Mouse (Mus musculus): ENCODE measurements at regions not wholly inside any gene's neighbourhood (a gene's known extent, or its start where the extent isn't known, plus 50 kb on each side); places are given as distances from the start of the nearest gene placed in this dataset.

GRCm38 (mm10) chr11:114254344-114254743, 187.5 kb upstream of the Sdk2 start:
- no peak for DNase-seq

- no peak for DNase-seq
Observed at GRCm38 (mm10) chr11:114251614-114252013, 184.8 kb upstream of the Sdk2 start.

- DNase-seq, result no peak
Observed at GRCm38 (mm10) chr11:114249215-114249614, 182.4 kb upstream of the Sdk2 start.

GRCm38 (mm10) chr11:114248261-114248898, 181.5 kb upstream of the Sdk2 start:
- DNase-seq, result no peak

GRCm38 (mm10) chr11:114239311-114239803, 172.5 kb upstream of the Sdk2 start:
- DNase-seq, result no peak

GRCm38 (mm10) chr11:114238801-114239200, 172.0 kb upstream of the Sdk2 start:
- no peak for DNase-seq

- DNase-seq, result no peak
Observed at GRCm38 (mm10) chr11:114238316-114238715, 171.5 kb upstream of the Sdk2 start.

GRCm38 (mm10) chr11:114234542-114234910, 167.7 kb upstream of the Sdk2 start:
- DNase-seq, result no peak

GRCm38 (mm10) chr11:114233636-114234541, 167.0 kb upstream of the Sdk2 start:
- DNase-seq, result no peak

- peak; percentile 10 for DNase-seq
Observed at GRCm38 (mm10) chr11:114231841-114232240, 165.0 kb upstream of the Sdk2 start.

- DNase-seq, result peak; percentile 53
Observed at GRCm38 (mm10) chr11:114229763-114230162, 162.9 kb upstream of the Sdk2 start.

- no peak for DNase-seq
Observed at GRCm38 (mm10) chr11:114229196-114229595, 162.3 kb upstream of the Sdk2 start.

GRCm38 (mm10) chr11:114226553-114226952, 159.7 kb upstream of the Sdk2 start:
- DNase-seq, result no peak

- DNase-seq, result no peak
Observed at GRCm38 (mm10) chr11:114224706-114225105, 157.9 kb upstream of the Sdk2 start.

GRCm38 (mm10) chr11:114223061-114223460, 156.2 kb upstream of the Sdk2 start:
- DNase-seq, result no peak

- DNase-seq, result no peak
Observed at GRCm38 (mm10) chr11:114220466-114220865, 153.6 kb upstream of the Sdk2 start.

- no peak for DNase-seq
Observed at GRCm38 (mm10) chr11:114218732-114219506, 152.1 kb upstream of the Sdk2 start.

GRCm38 (mm10) chr11:114217245-114217757, 150.5 kb upstream of the Sdk2 start:
- DNase-seq, result no peak

- DNase-seq, result no peak
Observed at GRCm38 (mm10) chr11:114216493-114216892, 149.6 kb upstream of the Sdk2 start.

GRCm38 (mm10) chr11:114215256-114215655, 148.4 kb upstream of the Sdk2 start:
- DNase-seq, result no peak

- DNase-seq, result no peak
Observed at GRCm38 (mm10) chr11:114212136-114212535, 145.3 kb upstream of the Sdk2 start.

- peak; percentile 45 for DNase-seq
Observed at GRCm38 (mm10) chr11:114205192-114205591, 138.3 kb upstream of the Sdk2 start.

GRCm38 (mm10) chr11:114203416-114203815, 136.6 kb upstream of the Sdk2 start:
- no peak for DNase-seq
